Mouse (Mus musculus) bone marrow macrophage, adult 2 months (primary cell): Measurements from ENCODE around the gene Eps8. TPM values are rescaled to one million over a fixed set of nuclear protein-coding genes. Genes with fewer than 3 reads are reported as not detected.

Experiments used
- H3K27ac ChIP-seq: 2 replicates; pipeline ENCODE4 v1.5.1; 2012; ENCODE audit warnings: low read depth, low read length; ENCODE audit not compliant: insufficient read depth
- H3K4me1 ChIP-seq: 2 replicates; pipeline ENCODE4 v1.6.1; 2012; ENCODE audit warnings: low read length; ENCODE audit not compliant: control insufficient read depth, insufficient read depth
- H3K4me3 ChIP-seq: 2 replicates; pipeline ENCODE4 v1.5.1; 2012; ENCODE audit warnings: mild to moderate bottlenecking, low read length, moderate library complexity; ENCODE audit not compliant: insufficient read depth
- CTCF ChIP-seq: IDR thresholded peaks from 2 replicates; pipeline ENCODE4 v1.5.1; 2012; ENCODE audit warnings: low read depth, mild to moderate bottlenecking, low read length, moderate library complexity
- POLR2A ChIP-seq: IDR thresholded peaks from 2 replicates; pipeline ENCODE4 v1.6.1; 2012; ENCODE audit warnings: mild to moderate bottlenecking, low read depth, low read length, borderline replicate concordance
- polyA plus RNA-seq: library from polyadenylated mRNA; stranded (reverse); fragments of >200 nt; gene quantifications from 2 replicates; pipeline ENCODE4 v1.2.4, GENCODE M21; 2012; ENCODE audit not compliant: missing spikeins, insufficient read depth, insufficient read length

The Eps8 gene
- polyA plus RNA-seq, 1 experiment = 9.0 TPM

DNA sequence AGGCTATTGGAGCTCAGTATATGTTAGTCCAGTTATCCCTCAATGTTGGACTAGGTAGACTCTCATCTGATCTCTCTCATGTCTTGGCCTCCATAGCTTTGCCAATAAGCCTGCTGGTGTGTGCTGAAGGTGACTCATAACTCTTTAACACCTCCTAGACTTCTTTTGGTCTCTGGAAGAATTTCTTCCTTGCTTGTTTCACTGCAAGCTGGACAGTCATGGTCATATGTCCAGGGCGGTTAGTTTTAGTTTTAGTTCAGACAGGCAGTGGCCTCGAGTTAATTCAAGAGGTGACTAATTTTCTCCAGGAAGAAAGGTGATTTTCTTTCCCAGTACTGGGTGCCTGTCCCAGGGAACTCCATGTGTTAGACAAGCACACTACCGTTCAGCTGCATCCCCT lies 33.4 kb upstream of the Eps8 start:
- H3K4me1 ChIP-seq = peaks cover 33% of the 10 kb centered on the region
- H3K4me3 ChIP-seq = no peak overlapping the region
- H3K27ac ChIP-seq = no peak overlapping the region
- TF ChIP-seq CTCF (no peak), POLR2A (no peak)

DNA sequence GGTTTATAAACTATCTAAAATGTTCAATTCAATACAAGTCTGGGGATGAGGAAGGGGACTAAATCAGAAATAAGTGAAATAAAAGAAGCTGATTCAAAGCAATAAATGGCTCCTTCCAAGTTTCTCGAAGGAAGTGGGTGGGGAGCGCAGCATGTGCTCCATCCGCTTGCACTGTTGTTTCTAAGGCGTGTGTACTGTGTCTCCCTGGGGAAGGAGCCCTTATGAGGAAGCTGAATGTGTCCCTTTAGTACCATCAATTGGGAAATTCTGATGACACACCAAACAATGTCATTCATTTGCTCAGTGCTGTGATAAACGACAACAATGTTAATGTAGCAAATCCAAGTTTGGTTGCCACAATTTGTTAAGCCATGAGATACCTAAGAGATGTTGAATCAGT lies 33.0 kb upstream of the Eps8 start:
- H3K27ac ChIP-seq = no peak overlapping the region
- no peak for TF ChIP-seq POLR2A
- no peak for TF ChIP-seq CTCF
- H3K4me3 ChIP-seq = no peak overlapping the region
- peaks cover 29% of the 10 kb centered on the region for H3K4me1 ChIP-seq

DNA sequence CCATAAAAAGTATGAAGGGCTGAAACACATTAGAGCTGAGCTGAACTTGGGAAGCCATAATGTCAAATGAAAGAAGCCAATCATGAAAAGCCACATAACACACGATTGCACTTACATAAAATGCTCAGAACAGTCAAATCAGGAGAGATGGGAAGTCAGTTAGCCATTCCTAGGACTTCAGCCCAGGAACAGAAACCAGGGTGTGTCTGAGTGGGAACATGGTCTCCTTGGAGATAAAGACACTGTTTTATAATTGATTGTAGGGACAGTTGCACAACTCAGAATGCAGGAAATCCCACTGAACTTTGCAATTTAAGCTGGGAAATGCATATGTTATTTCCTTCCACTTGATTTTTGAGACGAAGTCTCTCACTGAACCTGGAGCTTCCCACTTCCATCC lies 28.0 kb upstream of the Eps8 start:
- Histone ChIP-seq H3K4me3 (no peak overlapping the region), H3K4me1 (0 out of 2 replicates have a peak, but pooled peaks cover 6% of the 10 kb centered on the region)
- TF ChIP-seq CTCF (no peak), POLR2A (no peak)

DNA sequence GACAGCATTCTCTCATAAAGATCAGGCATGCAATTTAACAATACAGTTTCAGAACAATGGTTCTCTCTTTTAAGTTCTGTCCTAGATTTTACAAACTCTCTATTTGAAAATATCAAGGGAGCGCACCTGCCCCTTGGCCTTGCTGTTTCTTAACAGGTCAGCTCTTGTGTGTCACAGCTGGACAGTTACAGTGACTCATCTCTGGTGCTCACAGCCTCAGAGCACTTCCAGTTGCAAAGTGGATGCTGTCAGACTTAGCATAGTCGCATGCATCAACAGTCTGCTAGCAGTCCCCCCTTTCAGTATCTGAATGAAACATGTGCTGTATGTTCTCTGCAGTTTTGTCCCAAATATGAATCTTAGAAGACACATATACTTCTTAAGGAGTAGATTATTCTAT lies 26.3 kb upstream of the Eps8 start:
- H3K4me1 ChIP-seq = 0 out of 2 replicates have a peak, but pooled peaks cover 6% of the 10 kb centered on the region
- TF ChIP-seq POLR2A (no peak), CTCF (no peak)
- no peak overlapping the region for H3K27ac ChIP-seq

More for the DNA sequence above, 28.0 kb upstream of the Eps8 start:
- no peak overlapping the region for H3K27ac ChIP-seq

DNA sequence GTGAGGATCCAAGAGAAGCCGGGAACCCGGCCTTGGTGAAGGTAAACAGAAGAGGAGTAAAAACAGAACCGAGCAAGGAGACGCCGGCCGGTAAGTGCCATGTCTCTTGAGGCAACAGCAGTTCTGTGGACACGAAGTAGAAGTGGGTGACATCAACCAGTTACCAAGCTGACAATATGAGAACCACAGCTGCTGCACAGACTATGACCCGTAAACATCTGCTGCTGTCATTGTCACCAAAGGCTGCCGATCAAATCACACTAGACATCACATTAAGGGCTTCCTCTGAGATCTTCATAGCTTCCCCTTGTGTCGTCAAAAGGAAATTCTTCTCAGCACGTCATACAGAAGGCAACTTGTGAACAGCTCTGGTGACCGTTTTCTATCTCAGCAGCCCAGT lies 21.9 kb upstream of the Eps8 start:
- H3K4me3 ChIP-seq = no peak overlapping the region
- TF ChIP-seq POLR2A = no peak
- TF ChIP-seq CTCF = no peak
- no peaks in the 10 kb centered on the region for H3K4me1 ChIP-seq
- H3K27ac ChIP-seq = no peak overlapping the region

More for the DNA sequence above, 26.3 kb upstream of the Eps8 start:
- H3K4me3 ChIP-seq = no peak overlapping the region

DNA sequence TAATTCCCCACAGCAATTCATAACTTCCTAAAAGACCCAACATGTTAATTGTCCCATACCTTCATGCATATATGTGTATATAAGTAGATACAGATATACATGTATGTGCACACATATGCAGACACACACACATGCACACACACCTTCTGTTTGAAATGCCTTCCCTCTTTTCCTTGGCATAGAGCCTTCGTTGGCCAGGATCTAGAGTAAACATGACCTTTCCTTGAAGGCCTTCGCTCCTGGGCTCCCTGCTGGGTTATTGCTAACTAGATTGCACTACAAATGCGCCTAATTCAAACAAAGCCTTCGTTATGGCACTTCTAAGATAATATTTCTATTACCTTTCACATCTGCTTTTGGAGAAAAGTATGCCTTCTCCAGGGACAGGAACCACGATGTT lies 20.9 kb upstream of the Eps8 start:
- TF ChIP-seq CTCF = no peak
- TF ChIP-seq POLR2A = no peak
- H3K4me3 ChIP-seq = no peak overlapping the region

DNA sequence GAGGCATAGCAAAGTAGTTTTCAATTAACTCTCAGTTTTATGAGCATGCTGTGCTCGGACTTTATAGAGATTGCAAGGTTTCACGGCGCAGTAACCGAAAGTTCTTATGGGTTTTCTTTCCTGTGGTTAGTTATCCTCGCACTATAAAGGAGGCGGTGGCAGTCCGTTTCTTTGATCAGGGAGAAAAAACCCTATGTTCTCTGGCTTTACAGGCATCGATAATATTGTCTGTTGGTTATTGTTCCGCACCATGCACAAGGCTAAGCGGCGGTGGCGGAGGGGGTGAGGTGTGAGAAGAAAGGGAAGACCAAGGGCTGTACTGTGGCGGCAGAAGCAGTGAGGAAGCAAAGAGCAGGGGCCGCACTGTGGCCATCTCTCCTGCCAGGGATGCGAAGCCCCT lies 18.6 kb upstream of the Eps8 start:
- Histone ChIP-seq H3K27ac (no peak overlapping the region), H3K4me1 (no peaks in the 10 kb centered on the region), H3K4me3 (no peak overlapping the region)
- TF ChIP-seq CTCF (no peak), POLR2A (no peak)

More for the DNA sequence above, 20.9 kb upstream of the Eps8 start:
- Histone ChIP-seq H3K4me1 (no peaks in the 10 kb centered on the region), H3K27ac (no peak overlapping the region)

DNA sequence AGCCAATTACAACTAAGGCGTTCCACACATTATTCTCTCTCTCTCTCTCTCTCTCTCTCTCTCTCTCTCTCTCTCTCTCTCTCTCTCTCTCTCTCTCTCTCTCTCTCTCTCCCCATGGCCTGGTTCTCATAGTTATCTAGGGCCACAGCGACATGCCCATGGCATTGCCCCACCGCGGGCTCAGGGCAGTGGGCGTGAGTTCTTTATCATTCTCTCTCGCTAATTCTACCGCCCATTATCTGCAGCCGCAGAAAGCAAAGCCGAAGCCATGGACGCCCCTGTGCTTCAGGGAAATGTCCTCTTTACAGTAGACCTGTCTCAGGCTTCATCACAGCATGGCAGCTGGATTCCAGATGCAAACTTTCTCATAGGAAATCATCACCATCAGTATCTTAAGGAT lies 16.9 kb upstream of the Eps8 start:
- TF ChIP-seq CTCF = no peak
- no peak for TF ChIP-seq POLR2A
- Histone ChIP-seq H3K4me1 (no peaks in the 10 kb centered on the region), H3K4me3 (no peak overlapping the region), H3K27ac (no peak overlapping the region)

DNA sequence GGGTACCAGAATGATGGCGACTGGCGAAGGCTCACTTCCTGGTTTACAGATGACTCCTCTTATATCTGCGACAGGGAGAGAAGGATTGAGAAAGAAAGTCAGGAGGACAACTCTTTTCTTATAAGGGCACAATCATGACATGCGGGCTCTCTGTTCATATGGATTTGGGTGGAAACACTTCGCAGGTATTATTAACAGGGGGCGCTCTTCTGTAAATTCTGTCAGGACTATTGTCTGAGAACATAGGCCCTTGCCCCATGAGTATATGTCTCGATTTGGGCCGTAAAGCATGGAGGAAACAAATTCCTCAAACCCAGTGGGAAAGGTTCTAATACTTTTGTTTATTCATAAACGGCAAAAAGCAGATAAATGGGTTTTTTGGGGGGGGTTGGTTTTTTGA lies 16.1 kb upstream of the Eps8 start:
- H3K27ac ChIP-seq = no peak overlapping the region
- TF ChIP-seq POLR2A = no peak
- no peak for TF ChIP-seq CTCF
- H3K4me3 ChIP-seq = no peak overlapping the region
- H3K4me1 ChIP-seq = no peaks in the 10 kb centered on the region

DNA sequence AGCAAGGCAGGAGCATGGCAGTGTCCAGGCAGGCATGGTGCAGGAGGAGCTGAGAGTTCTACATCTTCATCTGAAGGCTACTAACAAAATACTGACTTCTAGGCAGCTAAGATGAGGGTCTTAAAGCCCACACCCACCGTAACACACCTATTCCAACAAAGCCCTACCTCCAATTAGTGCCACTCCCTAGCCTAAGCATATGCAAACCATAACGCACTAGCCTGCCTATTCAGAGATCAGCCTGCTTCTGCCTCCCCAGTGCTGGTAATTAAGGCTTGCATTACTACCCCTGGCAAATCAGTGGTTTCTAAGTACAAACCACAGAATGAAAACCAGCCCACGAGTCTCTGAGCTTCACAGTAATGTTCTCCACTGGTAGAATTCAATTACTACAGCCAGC lies 15.2 kb upstream of the Eps8 start:
- no peaks in the 10 kb centered on the region for H3K4me1 ChIP-seq
- H3K4me3 ChIP-seq = no peak overlapping the region
- TF ChIP-seq POLR2A (no peak), CTCF (no peak)
- H3K27ac ChIP-seq = no peak overlapping the region

DNA sequence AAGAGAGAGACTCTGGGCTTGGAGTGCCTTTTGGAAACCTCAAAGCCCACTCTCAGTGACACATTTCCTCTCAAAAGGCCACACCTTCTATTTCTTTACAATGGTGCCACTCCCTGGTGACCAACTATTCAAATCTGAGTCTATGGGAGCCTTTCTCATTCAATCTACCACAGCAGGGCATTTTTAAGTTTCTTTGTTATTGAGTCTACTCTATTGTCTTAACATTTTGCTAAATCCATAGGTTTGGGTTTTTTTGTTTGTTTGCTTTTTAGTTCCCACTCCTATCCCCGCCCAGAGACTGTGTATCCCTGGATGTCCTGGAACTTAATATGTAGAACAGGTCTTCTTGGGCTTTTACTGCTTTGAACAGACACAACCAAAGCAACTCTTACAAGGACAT lies 14.8 kb upstream of the Eps8 start:
- no peak overlapping the region for H3K27ac ChIP-seq
- H3K4me1 ChIP-seq = peaks cover 2% of the 10 kb centered on the region; the same call in 1 of the 2 replicates
- no peak for TF ChIP-seq CTCF
- no peak for TF ChIP-seq POLR2A
- H3K4me3 ChIP-seq = no peak overlapping the region

DNA sequence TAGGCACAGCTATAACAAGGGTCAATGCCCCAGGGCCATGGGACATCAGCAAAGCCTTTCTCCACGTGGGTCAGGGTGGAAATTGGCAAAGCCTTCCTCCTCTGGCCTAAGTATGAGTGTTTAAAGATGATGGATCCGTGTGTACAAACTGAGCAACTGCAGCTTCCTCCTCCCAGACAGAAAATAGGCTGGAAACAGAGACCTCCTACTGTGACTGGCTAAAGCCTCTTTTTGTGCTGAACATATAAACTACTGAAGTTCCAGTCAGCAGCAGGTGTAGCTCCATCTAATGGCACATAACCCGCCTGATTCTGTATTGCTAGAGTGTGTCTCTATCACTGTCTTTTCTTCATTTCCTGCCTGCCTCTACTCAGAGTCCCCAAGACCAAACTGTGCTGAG lies 13.7 kb upstream of the Eps8 start:
- TF ChIP-seq CTCF (no peak), POLR2A (no peak)
- Histone ChIP-seq H3K27ac (no peak overlapping the region), H3K4me3 (no peak overlapping the region), H3K4me1 (peaks cover 2% of the 10 kb centered on the region; the same call in 1 of the 2 replicates)
